24 mouse cellular contexts compared by ENCODE assay signal in genomic region chr12:37654256-37654655, GRCm38 (mm10).
"Had no signal": no experiment of that assay in that cellular context is flagged by ENCODE, and none has a peak within 500 bp of the region (broad histone marks: within the 10 kb centered on the region; RNA-seq: fewer than 3 reads in every experiment).

No protein-coding gene starts in this region.

- H3K4me1 ChIP-seq: embryonic facial prominence, embryonic 10.5 days; embryonic facial prominence, embryonic 12.5 days; embryonic facial prominence, embryonic 13.5 days; embryonic facial prominence, embryonic 15.5 days; forebrain, embryonic 10.5 days; forebrain, embryonic 12.5 days; forebrain, embryonic 13.5 days; forebrain, embryonic 15.5 days; heart, embryonic 10.5 days had no signal

- H3K36me3 ChIP-seq: embryonic facial prominence, embryonic 10.5 days; embryonic facial prominence, embryonic 12.5 days; embryonic facial prominence, embryonic 13.5 days; embryonic facial prominence, embryonic 15.5 days; forebrain, embryonic 10.5 days; forebrain, embryonic 12.5 days; forebrain, embryonic 15.5 days; heart, embryonic 10.5 days had no signal

- H3K9me3 ChIP-seq: embryonic facial prominence, embryonic 10.5 days; embryonic facial prominence, embryonic 12.5 days; embryonic facial prominence, embryonic 13.5 days; embryonic facial prominence, embryonic 15.5 days; forebrain, embryonic 10.5 days; forebrain, embryonic 12.5 days; forebrain, embryonic 13.5 days; forebrain, embryonic 15.5 days had no signal

- H3K4me3 ChIP-seq: embryonic facial prominence, embryonic 10.5 days; embryonic facial prominence, embryonic 12.5 days; embryonic facial prominence, embryonic 13.5 days; embryonic facial prominence, embryonic 15.5 days; erythroblast, embryonic 14.5 days; forebrain, embryonic 10.5 days; forebrain, embryonic 12.5 days; forebrain, embryonic 13.5 days; forebrain, embryonic 15.5 days; gastrocnemius, adult 2 months; heart, adult 2 months; heart, embryonic 10.5 days had no signal

- DNase-seq: cerebellum, postnatal 10 days; cerebellum, postnatal 14 days; cerebellum, postnatal 25 days; cerebellum, postnatal 36 days; embryo, embryonic 11 days; forebrain, postnatal 0 days; gastrocnemius, adult 2 months; gastrocnemius, postnatal 10 days; gastrocnemius, postnatal 14 days; gastrocnemius, postnatal 25 days; gastrocnemius, postnatal 36 days; heart, adult 11 months; heart, adult 18-20 months; heart, adult 2 months had no signal

- H3K27ac ChIP-seq: embryonic facial prominence, embryonic 10.5 days; embryonic facial prominence, embryonic 12.5 days; embryonic facial prominence, embryonic 13.5 days; embryonic facial prominence, embryonic 15.5 days; forebrain, embryonic 10.5 days; forebrain, embryonic 12.5 days; forebrain, embryonic 13.5 days; forebrain, embryonic 15.5 days; gastrocnemius, adult 2 months; heart, adult 2 months; heart, embryonic 10.5 days had no signal

- H3K9ac ChIP-seq: embryonic facial prominence, embryonic 12.5 days; embryonic facial prominence, embryonic 13.5 days; embryonic facial prominence, embryonic 15.5 days; forebrain, embryonic 12.5 days; forebrain, embryonic 13.5 days; forebrain, embryonic 15.5 days; forebrain, postnatal 0 days had no signal
